Mouse (Mus musculus) cerebellum, adult 2 months (tissue): Measurements from ENCODE around the gene Dapk3.

Source experiments
- CTCF ChIP-seq: fragments of 200-500 bp; IDR thresholded peaks from 2 replicates; pipeline ENCODE4 v1.5.1; 2011; ENCODE audit warnings: low read depth, mild to moderate bottlenecking, control low read depth, low read length, moderate library complexity, borderline replicate concordance; ENCODE audit not compliant: insufficient read depth
- POLR2A ChIP-seq: fragments of 200-500 bp; IDR thresholded peaks from 2 replicates; pipeline ENCODE4 v1.6.1; 2011; ENCODE audit warnings: low read length, control low read depth, borderline replicate concordance; ENCODE audit not compliant: insufficient read depth

- TF ChIP-seq CTCF = no peak
- no peak for TF ChIP-seq POLR2A
Measured at GRCm38 (mm10) chr10:81145778-81146177, 37.0 kb upstream of the Dapk3 start.
